Mouse (Mus musculus) myocyte (in vitro differentiated cells): ENCODE data around the gene Gnpnat1. TPM values are rescaled to one million over a fixed set of nuclear protein-coding genes. Genes with fewer than 3 reads are reported as not detected.

ENCODE experiments used
- H3K27me3 ChIP-seq: one replicate; pipeline ENCODE4 v1.6.1; 2011; ENCODE audit not compliant: control insufficient read depth, insufficient read depth, insufficient read length
- H3K36me3 ChIP-seq: one replicate; pipeline ENCODE4 v1.6.1; 2011; ENCODE audit not compliant: control insufficient read depth, insufficient read depth
- H3K4me2 ChIP-seq: one replicate; pipeline ENCODE4 v1.6.1; 2011; ENCODE audit warnings: low read depth, control low read depth
- H3K4me3 ChIP-seq: one replicate; pipeline ENCODE4 v1.5.1; 2011; ENCODE audit warnings: mild to moderate bottlenecking, control low read depth, moderate library complexity
- H3K79me2 ChIP-seq: one replicate; pipeline ENCODE4 v1.6.1; 2011; ENCODE audit not compliant: control insufficient read depth, insufficient read depth
- H3ac ChIP-seq: one replicate; pipeline ENCODE4 v1.6.1; 2011; ENCODE audit not compliant: control insufficient read depth, insufficient read length
- CEBPB ChIP-seq: IDR thresholded peaks from 2 replicates; pipeline ENCODE4 v1.6.1; 2011; ENCODE audit warnings: mild to moderate bottlenecking, moderate library complexity; ENCODE audit not compliant: poor library complexity, insufficient read depth, severe bottlenecking
- E2F4 ChIP-seq: IDR thresholded peaks from one replicate; pipeline ENCODE4 v1.6.1; 2011; ENCODE audit warnings: mild to moderate bottlenecking, control low read depth, moderate library complexity; ENCODE audit not compliant: insufficient read depth
- MAX ChIP-seq: IDR thresholded peaks from one replicate; pipeline ENCODE4 v1.6.1; 2011; ENCODE audit warnings: low read depth, mild to moderate bottlenecking, control low read depth
- MYOD1 ChIP-seq, 3 experiments: IDR thresholded peaks; one replicate each; pipeline ENCODE4 v1.6.1; 2011; ENCODE audit warnings: control low read depth in 2 of 3, low read depth in 2 of 3, mild to moderate bottlenecking in 2 of 3, moderate library complexity in 1 of 3; ENCODE audit not compliant: insufficient read length in 2 of 3, control insufficient read depth in 1 of 3
- MYOG ChIP-seq, 3 experiments: IDR thresholded peaks; one replicate each; pipeline ENCODE4 v1.6.1; 2011; ENCODE audit warnings: control low read depth in 2 of 3, low read depth in 2 of 3, mild to moderate bottlenecking in 2 of 3; ENCODE audit not compliant: insufficient read length in 2 of 3, control insufficient read depth in 1 of 3, insufficient read depth in 1 of 3
- POLR2A ChIP-seq: IDR thresholded peaks from one replicate; pipeline ENCODE4 v1.6.1; 2011; ENCODE audit warnings: low read depth, mild to moderate bottlenecking, control low read depth, moderate library complexity; ENCODE audit not compliant: insufficient read length
- POLR2AphosphoS2 ChIP-seq: IDR thresholded peaks from one replicate; pipeline ENCODE4 v1.6.1; 2011; ENCODE audit warnings: low read depth, control low read depth; ENCODE audit not compliant: insufficient read length
- REST ChIP-seq: IDR thresholded peaks from one replicate; pipeline ENCODE4 v1.6.1; 2011; ENCODE audit warnings: mild to moderate bottlenecking, control low read depth, moderate library complexity; ENCODE audit not compliant: insufficient read depth, insufficient read length
- SRF ChIP-seq: IDR thresholded peaks from one replicate; pipeline ENCODE4 v1.6.1; 2011; ENCODE audit warnings: low read depth; ENCODE audit not compliant: control insufficient read depth, insufficient read length
- TCF12 ChIP-seq: IDR thresholded peaks from one replicate; pipeline ENCODE4 v1.6.1; 2011; ENCODE audit warnings: mild to moderate bottlenecking, control low read depth; ENCODE audit not compliant: poor library complexity, insufficient read depth, severe bottlenecking
- TCF3 ChIP-seq: IDR thresholded peaks from one replicate; pipeline ENCODE4 v1.6.1; 2011; ENCODE audit warnings: low read depth, control low read depth; ENCODE audit not compliant: insufficient read length
- USF1 ChIP-seq: IDR thresholded peaks from one replicate; pipeline ENCODE4 v1.6.1; 2011; ENCODE audit warnings: low read depth, mild to moderate bottlenecking, control low read depth, moderate library complexity
- polyA plus RNA-seq: library from polyadenylated mRNA; unstranded; fragments of >200 nt; fragmentation: generic; extraction: Trizol; gene quantifications from one replicate; pipeline ENCODE4 v1.2.1, GENCODE M21; 2012; ENCODE audit warnings: missing spikeins

Gnpnat1 gene
- polyA plus RNA-seq, 1 experiment, result 33.9 TPM

DNA sequence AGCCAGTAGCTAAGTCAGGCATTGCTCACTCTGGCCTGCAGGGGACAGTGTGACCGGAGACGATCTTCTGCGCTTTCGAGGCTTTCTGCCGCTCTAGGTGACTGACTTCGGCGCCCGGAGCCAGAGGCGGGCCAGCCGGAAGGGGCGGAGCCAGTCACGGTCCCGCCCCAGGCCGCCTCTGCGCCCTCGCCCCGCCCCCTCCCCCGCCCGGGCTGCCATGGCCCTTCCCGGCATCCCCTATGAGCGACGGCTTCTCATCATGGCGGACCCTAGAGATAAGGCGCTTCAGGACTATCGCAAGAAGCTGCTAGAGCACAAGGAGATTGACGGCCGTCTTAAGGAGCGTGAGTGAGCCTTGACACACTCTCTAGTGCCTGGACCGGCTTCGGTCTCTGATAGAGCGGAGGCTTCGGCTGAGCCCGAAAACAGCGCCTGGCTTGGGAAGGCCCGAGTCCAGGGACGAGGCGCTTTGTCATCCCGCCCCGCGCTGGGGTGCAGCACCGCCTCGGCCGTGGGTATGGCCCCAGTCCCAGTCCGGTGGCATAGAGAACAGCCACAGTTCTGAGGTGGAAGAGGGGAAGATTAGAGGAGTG, 75.0 kb downstream of the Gnpnat1 start, which contains the start of gene Psmc6:
Psmc6 (plus strand) TSS at position 200 of the 593 bp plus-strand sequence.
- Histone ChIP-seq H3K4me3 (peak within 1 kb of the TSS; percentile 62), H3K4me2 (peak within 1 kb of the TSS; percentile 59), H3ac (peak within 1 kb of the TSS; percentile 95), H3K27me3 (no peaks in the 10 kb centered on the region), H3K79me2 (peaks cover 45% of the 10 kb centered on the region), H3K36me3 (peaks cover 34% of the 10 kb centered on the region)
- TF ChIP-seq MYOD1 (IDR thresholded peaks at IDR 0.05; ENCODE audit: control insufficient read depth in 1 of 3, insufficient read length in 2 of 3, low read depth in 2 of 3) (no peak), TCF12 (no peak), E2F4 (peak; percentile 8), REST (no peak), TCF3 (no peak), MYOG (IDR thresholded peaks at IDR 0.05; ENCODE audit: control insufficient read depth in 1 of 3, insufficient read depth in 1 of 3, insufficient read length in 2 of 3, low read depth in 2 of 3) (no peak), POLR2A (peak; percentile 67), MAX (no peak), POLR2AphosphoS2 (peak; percentile 78), SRF (no peak), USF1 (no peak), CEBPB (no peak)

- no peaks in the 10 kb centered on the region for H3K27me3 ChIP-seq
- H3K36me3 ChIP-seq, result peaks cover 29% of the 10 kb centered on the region
- H3K4me3 ChIP-seq, result peak overlapping the region; percentile 62
- peak overlapping the region; percentile 95 for H3ac ChIP-seq
- peaks cover 39% of the 10 kb centered on the region for H3K79me2 ChIP-seq
- H3K4me2 ChIP-seq, result peak overlapping the region; percentile 59
- TF ChIP-seq SRF, result no peak
- no peak for TF ChIP-seq CEBPB
- no peak for TF ChIP-seq USF1
- no peak for TF ChIP-seq MYOD1 (IDR thresholded peaks at IDR 0.05; ENCODE audit: control insufficient read depth in 1 of 3, insufficient read length in 2 of 3, low read depth in 2 of 3)
- TF ChIP-seq MYOG (IDR thresholded peaks at IDR 0.05; ENCODE audit: control insufficient read depth in 1 of 3, insufficient read depth in 1 of 3, insufficient read length in 2 of 3, low read depth in 2 of 3), result no peak
- no peak for TF ChIP-seq POLR2AphosphoS2
- no peak for TF ChIP-seq TCF3
- TF ChIP-seq TCF12, result no peak
- no peak for TF ChIP-seq MAX
- no peak for TF ChIP-seq REST
- TF ChIP-seq POLR2A, result no peak
- no peak for TF ChIP-seq E2F4
These were observed 75.6 kb downstream of the Gnpnat1 start for GRCm38 (mm10) chr14:45329018-45329588.

DNA sequence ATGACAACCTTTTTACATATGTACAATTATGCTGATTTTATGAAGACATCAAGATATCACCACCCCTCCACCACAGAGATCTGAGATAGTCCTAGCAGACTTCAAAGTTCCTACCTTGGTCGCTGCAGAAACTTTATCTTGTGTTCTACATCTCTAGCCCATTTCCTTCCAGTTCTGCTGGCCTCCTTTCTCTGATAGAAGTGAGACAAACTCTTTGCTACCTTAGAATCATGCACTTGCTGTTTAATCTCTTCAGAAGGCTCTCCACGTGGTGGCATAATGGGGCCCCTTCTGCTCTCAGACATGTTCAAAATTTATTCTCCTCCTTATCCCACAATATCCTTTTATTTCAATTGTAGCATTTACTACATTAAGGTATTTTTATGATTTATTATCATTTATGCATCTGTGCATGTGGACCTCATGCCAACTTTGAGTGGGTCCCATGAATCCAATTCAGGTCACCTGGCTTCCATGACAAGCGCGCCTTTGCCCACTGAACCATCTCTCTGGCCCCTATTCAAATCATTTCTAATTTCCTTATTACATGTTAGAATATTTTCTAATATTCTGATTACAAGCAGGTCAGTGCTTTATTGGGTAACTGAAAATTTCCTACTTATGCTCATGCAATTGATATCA, 76.5 kb downstream of the Gnpnat1 start:
- Histone ChIP-seq H3K36me3 (peaks cover 19% of the 10 kb centered on the region), H3K27me3 (no peaks in the 10 kb centered on the region), H3ac (no peak overlapping the region), H3K4me3 (no peak overlapping the region), H3K79me2 (peaks cover 32% of the 10 kb centered on the region), H3K4me2 (no peak overlapping the region)
- no peak for TF ChIP-seq POLR2AphosphoS2
- TF ChIP-seq CEBPB, result no peak
- no peak for TF ChIP-seq MAX
- TF ChIP-seq REST, result no peak
- no peak for TF ChIP-seq MYOG (IDR thresholded peaks at IDR 0.05; ENCODE audit: control insufficient read depth in 1 of 3, insufficient read depth in 1 of 3, insufficient read length in 2 of 3, low read depth in 2 of 3)
- no peak for TF ChIP-seq TCF3
- TF ChIP-seq SRF, result no peak
- no peak for TF ChIP-seq POLR2A
- no peak for TF ChIP-seq E2F4
- no peak for TF ChIP-seq TCF12
- no peak for TF ChIP-seq USF1
- no peak for TF ChIP-seq MYOD1 (IDR thresholded peaks at IDR 0.05; ENCODE audit: control insufficient read depth in 1 of 3, insufficient read length in 2 of 3, low read depth in 2 of 3)

Other genes with a start within 250 kb of the Gnpnat1 start
- gene Gpr137c, start 185.2 kb downstream of the Gnpnat1 start, polyA plus RNA-seq, result 0.18 TPM
- gene Txndc16, start 184.6 kb downstream of the Gnpnat1 start, polyA plus RNA-seq, result 1.2 TPM
- 43.5 TPM for gene Ero1l, start 86.1 kb downstream of the Gnpnat1 start, polyA plus RNA-seq
- gene Psmc6, start 75.1 kb downstream of the Gnpnat1 start, polyA plus RNA-seq, result 72.7 TPM
- gene Styx, start 53.8 kb downstream of the Gnpnat1 start, polyA plus RNA-seq, result 6.3 TPM
- gene Fermt2, start 125.2 kb upstream of the Gnpnat1 start, polyA plus RNA-seq, result 37.9 TPM